Mouse (Mus musculus) skeletal muscle tissue, adult 2 months (tissue): Measurements from ENCODE around the gene 1700003E16Rik.

Source experiments
- DNase-seq: peaks from one replicate; pipeline ENCODE4 v3.0.0-alpha.2; 2012; ENCODE audit warnings: low read depth, low spot score

1700003E16Rik gene

DNA sequence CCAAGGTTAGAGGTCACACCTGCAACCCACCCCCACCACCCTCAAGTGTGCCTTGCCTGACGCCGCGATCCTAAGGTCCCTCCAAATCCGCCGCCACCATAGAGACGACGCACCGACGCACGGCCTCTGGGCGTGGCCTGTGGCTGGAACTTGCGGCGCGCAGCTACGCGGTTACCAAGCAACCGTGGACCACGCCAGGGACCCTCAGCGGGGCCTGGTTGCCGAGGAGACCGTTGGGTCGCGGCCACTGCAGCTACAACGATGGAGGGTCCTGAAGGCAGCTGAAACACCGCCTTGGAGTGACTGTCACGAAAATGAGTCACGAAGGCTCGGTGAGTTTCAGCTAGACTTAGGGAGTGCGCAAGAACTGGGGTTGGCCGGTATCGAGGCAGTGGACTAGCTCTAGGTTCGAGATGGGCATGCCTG lies at the start of gene 1700003E16Rik, which contains the start of gene Wdr54:
TSS of gene 1700003E16Rik (plus strand) at position 146 of the 426 bp plus-strand sequence.
TSS of gene Wdr54 (minus strand) at position 139 of the 426 bp plus-strand sequence.
- no peak for DNase-seq

- no peak for DNase-seq
Observed at GRCm38 (mm10) chr6:83107566-83108400, 48.4 kb upstream of the 1700003E16Rik start.

GRCm38 (mm10) chr6:83108762-83109668 lies 47.2 kb upstream of the 1700003E16Rik start, which contains the start of gene Mrpl53:
Mrpl53 (plus strand) TSS chr6:83109040.
- DNase-seq: peak; percentile 71

DNA sequence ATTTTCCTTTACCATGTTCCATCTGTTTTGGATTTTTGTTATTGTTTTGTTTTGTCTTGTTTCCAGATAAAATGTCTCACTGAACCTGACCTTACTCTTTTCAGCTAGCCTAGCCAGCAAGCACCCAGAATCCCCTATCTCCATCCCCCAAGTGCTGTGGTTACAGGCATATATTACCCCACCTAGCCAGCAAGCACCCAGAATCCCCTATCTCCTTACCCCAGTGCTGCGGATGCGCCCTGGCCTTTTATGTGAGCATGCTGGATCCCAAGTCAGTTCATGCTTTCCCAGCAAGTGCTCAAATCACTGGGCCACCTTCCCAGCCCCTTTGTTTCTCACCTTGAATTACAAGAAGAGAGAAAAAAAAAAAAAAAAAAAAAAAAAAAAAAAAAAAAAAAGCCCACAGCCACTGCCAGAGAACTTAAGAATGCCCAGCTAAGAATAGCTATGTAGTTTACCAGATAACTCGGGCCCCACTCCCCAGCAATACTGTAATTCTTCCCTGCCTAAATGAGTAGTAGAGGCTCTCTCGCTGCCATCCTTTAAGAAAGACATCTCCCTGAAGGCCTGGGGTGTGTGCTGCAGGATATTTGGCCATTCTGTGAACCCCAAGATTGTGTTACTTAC lies 44.6 kb upstream of the 1700003E16Rik start:
- no peak for DNase-seq

GRCm38 (mm10) chr6:83115011-83115671 lies 41.1 kb upstream of the 1700003E16Rik start, which contains the start of gene Mogs:
Mogs (plus strand) TSS chr6:83115496.
- peak; percentile 80 for DNase-seq

DNA sequence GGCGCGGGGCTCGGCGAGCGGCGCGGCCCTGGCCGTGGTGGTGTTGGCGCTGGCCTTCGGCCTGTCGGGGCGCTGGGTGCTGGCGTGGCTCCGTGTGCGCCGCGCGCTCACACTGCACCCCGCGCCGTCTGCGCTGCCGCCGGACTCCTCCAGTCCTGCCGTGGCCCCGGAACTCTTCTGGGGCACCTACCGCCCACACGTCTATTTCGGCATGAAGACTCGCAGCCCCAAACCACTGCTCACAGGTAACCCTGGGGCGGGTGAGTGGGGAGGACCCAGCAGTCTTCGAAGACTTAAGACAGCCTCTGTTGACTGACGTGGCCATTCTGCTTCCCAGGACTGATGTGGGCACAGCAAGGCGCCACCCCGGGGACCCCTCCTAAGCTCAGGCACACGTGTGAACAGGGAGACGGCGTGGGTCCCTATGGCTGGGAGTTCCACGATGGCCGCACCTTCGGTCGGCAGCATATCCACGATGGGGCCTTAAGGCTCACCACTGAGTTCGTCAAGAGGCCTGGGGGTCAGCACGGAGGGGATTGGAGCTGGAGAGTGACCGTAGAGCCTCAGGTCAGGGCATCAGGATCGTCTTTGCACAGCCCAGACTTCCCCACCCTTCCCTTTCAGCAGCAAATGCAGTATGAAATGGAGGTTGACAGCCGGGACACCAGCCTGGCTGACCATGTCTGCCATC lies 40.4 kb upstream of the 1700003E16Rik start:
- no peak for DNase-seq

DNA sequence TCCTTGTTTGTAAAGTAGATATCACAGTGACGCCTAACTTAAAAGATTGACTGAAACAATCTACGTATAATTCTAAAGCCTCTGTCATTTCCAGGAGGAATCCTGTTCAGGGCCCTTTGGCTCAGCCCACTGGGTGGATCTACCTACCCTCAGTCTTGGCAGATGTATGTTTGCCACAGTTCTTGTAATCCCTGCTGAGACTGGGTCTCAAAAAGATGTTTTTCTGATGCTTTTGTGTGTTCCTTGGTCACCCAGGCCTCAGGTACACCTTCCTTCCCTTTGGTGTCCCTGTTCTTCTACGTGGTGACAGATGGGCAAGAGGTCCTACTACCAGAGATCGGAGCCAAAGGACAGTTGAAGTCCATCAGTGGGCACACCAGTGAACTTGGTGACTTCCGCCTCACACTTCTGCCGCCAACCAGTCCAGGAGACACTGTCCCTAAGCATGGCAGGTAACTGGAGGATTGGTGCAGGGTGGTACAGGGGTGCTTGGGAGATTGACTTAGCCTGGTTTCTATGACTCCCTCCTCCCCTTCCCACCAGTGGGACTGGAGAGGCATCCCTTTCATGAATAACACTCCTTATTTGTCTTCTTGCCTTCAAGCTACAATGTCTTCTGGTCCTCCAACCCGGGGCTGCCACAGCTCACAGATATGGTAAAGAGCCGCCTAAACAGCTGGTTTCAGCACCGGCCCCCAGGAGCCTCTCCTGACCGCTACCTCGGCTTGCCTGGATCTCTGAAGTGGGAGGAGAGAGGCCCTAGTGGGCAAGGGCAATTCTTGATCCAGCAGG lies 39.6 kb upstream of the 1700003E16Rik start:
- DNase-seq: no peak

GRCm38 (mm10) chr6:83117165-83117438 lies 39.1 kb upstream of the 1700003E16Rik start:
- DNase-seq: no peak

DNA sequence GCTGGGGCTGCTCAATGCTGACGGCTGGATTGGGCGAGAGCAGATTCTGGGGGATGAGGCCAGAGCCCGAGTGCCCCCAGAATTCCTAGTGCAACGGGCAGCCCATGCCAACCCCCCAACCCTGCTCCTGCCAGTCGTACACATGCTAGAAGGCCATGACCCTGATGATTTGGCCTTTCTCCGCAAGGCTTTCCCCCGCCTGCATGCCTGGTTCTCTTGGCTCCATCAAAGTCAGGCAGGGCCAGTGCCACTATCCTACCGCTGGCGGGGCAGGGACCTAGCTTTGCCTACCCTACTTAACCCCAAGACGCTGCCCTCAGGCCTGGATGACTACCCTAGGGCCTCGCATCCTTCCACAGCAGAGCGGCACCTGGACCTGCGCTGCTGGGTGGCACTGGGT lies 38.6 kb upstream of the 1700003E16Rik start:
- no peak for DNase-seq

DNA sequence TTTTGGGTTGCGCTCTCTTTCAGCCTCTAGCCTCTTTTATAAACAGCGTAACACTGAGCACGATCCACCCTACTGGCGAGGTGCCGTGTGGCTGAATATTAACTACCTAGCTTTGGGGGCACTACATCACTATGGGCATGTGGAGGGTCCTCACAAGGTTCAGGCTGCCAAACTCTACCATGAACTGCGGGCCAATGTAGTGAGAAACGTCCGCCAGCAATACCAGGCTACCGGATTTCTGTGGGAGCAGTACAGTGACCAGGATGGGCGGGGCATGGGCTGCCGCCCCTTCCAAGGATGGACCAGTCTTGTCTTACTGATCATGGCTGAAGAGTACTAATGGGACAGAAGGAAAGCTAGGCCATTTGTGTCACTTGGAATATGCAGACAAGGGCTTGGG lies 37.8 kb upstream of the 1700003E16Rik start:
- no peak for DNase-seq

DNA sequence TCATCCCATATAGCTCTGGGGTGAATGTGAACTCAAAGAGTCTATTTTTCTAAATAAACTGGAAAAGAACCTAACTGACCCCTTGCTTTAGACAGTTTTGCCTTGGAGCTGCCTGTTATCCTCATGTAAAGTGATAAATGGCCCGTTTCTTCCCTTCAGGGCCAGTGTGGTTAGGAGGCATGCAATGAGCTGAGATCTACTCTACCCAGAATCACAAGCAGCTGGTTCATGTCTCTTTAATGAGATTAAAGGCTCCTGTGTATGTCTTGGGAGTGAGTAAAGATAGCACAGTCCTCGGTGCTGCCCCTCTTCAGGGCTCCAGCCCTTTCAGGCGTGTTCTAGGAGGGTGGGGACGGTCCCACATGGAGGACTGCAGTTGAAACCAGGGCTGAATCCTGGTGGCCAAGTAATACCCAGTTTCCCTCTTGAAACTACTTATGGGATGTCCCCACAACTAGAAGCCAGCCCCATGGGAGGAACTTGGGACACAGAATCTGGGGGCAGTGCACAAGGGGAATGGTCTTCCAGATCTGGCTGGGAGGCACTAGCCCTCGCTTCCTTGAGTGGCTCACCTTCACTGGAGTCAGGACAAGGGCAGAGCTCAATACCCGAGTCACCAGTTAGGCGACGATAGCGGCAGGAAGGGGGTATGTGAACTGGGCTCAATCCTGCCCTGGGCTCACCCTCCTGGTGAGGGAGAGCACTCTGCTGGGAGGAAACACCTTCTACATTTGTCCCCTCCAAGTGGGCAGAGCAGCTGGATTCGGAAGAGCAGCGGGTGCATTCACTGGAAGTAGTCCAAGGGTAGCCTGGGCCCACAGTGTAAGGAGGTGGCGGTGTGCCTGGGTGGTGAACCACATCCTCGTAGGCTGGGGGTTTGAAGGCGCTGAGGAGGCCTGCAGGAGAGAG lies 37.1 kb upstream of the 1700003E16Rik start:
- DNase-seq: no peak

DNA sequence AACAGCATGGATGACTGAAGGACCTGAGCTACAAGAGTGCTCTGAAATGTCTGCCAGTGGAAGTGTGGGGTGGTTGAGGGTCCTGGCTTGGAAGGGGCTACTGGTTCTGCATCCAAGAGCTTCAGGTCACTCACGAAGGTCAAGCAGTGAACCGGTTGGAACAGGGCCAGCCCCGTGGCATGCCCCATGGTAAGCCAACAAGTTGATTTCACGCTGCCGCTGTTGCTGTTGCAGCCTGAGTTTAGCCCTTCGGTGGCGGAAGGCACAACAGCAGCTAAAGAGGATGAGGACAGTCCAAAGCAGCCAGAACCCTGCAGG lies 36.5 kb upstream of the 1700003E16Rik start:
- no peak for DNase-seq

DNA sequence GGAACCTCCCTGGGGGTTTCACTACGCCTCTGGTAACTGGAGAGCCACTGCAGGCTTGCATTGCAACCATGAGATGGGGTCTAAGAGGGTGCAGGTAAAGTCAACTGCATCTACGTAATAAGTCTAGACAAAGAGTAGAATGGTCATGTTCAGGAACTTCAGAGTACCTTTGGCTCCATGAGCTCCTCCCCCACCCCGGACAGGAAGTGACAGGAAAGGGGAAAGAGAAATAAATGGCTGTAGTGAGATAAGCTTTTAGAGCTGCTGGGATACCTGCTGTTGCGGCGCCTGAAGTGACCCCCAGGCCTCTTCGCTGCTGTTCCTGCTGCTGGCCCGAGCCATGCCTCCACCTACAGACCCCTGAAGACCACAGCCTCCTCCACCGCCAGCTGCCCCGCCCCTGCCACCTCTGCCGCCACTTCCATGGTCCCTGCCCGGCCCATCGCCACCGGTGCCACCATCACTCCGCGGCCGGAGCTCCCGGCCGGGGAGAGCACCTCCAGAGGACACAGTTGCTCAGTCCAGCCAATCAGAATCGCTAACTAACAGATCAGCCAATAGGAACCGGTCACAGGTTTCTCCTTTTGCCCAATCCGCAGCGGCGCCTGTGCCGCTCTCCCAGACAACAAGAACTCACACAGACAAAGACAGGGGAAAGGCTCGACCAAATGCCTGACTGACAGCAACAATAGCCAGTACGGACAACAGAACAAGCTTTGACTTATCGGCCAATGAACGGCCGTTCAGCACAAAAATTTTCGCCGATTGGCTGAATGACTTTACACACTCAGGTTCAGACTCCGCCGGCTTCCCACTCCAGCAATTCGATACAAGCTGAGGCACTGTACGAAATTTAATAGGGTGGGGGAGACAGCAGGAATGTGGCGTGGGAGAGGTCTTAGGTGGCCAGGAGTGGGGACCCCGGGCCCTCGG lies 35.0 kb upstream of the 1700003E16Rik start, which contains the start of gene Wbp1:
TSS of gene Wbp1 (minus strand) at position 630 of the 933 bp plus-strand sequence.
- DNase-seq: peak; percentile 98

DNA sequence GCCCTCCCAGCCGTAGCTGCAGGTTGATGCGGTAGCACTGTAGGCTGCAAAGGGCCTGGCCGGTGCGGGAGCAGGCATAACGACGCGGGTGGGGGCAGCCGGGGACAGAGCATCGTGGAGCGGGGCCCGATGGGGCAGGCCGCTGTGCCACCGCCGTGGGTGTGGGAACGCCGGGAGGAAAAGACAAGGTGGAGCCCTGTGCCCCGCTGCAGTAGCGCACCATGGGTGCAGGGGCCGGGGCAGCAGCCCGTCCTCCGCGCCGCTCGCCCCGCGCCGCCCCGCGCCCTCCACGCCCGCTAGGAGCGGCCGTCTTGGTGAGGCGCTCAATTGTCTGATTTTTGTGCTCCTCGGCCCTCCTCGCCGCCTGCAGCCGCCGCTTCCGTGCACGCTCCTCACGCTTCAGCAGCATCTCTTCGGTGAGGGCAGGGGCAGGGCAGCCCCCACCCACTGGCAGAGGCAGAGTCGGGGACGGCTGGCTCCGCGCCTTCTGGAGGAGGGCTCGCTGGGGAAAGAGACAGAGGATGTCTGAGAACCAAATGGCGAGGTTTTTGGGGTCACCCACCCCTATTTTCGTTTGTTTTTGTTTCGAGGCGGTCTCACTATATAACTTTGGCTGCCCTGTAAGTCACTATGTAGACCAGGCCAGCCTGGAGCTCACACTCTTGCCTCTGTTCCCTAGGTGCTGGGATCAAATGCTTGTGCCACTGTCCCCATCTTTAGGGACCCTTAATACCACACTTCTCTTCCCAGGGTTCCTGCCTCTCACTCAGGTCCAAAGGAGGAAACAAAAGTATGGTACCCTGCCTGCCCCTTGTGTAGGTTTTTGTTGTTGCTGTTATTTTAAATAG lies 34.1 kb upstream of the 1700003E16Rik start:
- DNase-seq: no peak

DNA sequence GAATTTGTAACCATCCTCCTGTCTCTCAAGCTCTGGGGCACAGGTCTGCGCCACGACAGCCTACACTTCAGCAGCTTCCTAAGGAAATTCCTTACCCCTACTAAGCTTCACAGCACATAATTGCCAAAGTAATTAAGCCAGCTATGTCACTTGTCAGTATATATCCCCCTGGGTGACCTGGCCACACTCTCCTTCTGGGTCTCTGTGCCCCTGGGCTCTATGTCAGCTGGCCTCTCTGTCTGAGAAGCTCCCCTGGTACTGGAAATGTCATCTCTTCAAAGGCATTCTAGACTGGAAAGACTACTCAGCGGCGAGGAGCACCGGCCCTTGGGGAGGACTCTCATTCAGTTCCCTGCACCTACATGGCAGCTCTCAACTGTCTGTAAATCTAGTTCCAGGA lies 33.2 kb upstream of the 1700003E16Rik start:
- no peak for DNase-seq

- peak; percentile 90 for DNase-seq
Observed at GRCm38 (mm10) chr6:83124851-83125312, 31.3 kb upstream of the 1700003E16Rik start.

GRCm38 (mm10) chr6:83125331-83125730 lies 30.9 kb upstream of the 1700003E16Rik start, which contains the start of gene Ino80b:
Ino80b (minus strand) TSS chr6:83125431.
- DNase-seq: no peak
